Mouse (Mus musculus): ENCODE data around the gene Pik3ap1. TPM values are rescaled to one million over a fixed set of nuclear protein-coding genes. Genes with fewer than 3 reads are reported as not detected.
"Not testable (repeated sequence)": the region's sequence is repeated elsewhere in the genome, so short reads cannot be mapped to it uniquely, and the experiment has no call there.

The Pik3ap1 gene
- 0.91 TPM in 1 of 2 replicates, not detected in the other for polyA plus RNA-seq (2011; ENCODE audit: insufficient read length, low read depth, missing spikeins)

DNA sequence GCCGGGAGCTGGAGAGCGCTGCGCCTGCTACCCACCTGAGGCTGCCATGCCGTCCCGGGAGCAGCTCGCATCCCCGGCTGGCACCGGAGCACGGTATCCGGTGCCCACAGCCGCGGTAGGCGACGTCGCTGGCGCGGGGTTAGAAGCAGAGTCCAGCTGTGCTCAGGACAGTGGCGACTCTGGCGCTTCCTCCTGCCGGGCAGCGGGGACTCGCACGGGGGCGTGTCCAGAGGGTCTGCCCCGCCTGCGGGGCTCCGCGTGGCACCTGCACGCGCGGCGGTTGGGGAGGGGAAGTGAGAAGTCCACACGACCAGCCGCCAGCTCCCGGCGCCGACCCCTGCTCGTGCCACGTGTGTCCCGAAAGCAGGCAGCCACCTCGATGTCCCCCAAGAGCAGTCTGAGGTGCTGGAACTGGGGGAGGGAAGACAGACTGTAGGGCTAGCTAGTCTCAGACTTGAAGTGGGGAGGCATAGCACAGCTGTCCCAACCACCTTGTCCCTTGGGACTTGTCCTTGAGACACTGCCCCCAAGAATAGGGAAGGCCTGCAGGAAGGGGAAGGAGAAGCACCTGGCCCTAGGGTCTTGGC lies at the start of gene Pik3ap1:
TSS of gene Pik3ap1 (minus strand) at position 181 of the 587 bp plus-strand sequence.
- Histone ChIP-seq H3K27ac (ENCODE audit: insufficient read depth, low read length) (no peak within 1 kb of the TSS), H3K4me3 (ENCODE audit: insufficient read depth, low read length) (peak within 1 kb of the TSS; percentile 13), H3K4me1 (ENCODE audit: control insufficient read depth, insufficient read depth, low read length) (no peaks in the 10 kb centered on the region; the same call in 1 of the 2 replicates)
- TF ChIP-seq POLR2A (IDR thresholded peaks at IDR 0.05; ENCODE audit: low read depth, low read length) (no peak), CTCF (IDR thresholded peaks at IDR 0.05; ENCODE audit: borderline replicate concordance, insufficient read depth, low read length) (no peak)

DNA sequence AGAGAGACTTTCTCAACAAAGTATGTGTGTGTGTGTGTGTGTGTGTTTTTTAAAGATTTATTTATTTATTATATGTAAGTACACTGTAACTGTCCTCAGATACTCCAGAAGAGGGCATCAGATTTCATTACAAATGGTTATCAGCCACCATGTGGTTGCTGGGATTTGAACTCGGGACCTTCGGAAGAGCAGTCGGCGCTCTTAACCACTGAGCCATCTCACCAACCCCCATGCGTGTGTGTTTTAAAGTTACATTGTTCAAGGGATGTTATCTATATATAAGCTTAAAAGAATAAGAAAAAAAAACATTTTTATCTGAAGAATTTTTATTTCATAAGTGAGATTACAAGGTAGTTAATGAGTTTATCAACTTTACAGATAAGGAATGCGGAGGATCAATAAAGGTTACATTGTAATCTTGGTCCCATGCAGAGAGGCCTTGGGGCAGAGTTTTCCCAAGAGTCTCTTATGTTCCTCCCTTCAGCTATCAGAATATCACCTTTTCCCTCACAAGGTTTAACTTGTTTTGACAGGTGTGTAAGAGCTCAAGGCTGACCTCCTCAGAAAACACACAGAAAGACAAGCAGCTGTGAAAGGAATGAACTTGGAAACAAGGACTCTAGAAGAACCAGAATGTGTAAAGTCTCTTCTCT lies 46.7 kb upstream of the Pik3ap1 start:
- H3K4me1 ChIP-seq (ENCODE audit: control insufficient read depth, insufficient read depth, low read length); H3K4me3 ChIP-seq (ENCODE audit: insufficient read depth, low read length): not testable (repeated sequence)

DNA sequence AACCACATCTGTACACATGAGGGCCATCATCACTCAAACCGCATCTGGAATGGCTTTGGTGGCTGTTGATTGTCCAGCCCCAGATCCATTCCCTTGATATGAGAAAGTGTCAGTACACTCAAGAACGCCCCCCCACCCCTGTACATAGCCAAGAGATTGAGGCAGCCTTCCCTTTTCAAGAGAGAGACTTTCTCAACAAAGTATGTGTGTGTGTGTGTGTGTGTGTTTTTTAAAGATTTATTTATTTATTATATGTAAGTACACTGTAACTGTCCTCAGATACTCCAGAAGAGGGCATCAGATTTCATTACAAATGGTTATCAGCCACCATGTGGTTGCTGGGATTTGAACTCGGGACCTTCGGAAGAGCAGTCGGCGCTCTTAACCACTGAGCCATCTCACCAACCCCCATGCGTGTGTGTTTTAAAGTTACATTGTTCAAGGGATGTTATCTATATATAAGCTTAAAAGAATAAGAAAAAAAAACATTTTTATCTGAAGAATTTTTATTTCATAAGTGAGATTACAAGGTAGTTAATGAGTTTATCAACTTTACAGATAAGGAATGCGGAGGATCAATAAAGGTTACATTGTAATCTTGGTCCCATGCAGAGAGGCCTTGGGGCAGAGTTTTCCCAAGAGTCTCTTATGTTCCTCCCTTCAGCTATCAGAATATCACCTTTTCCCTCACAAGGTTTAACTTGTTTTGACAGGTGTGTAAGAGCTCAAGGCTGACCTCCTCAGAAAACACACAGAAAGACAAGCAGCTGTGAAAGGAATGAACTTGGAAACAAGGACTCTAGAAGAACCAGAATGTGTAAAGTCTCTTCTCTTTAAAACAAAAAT lies 41.2 kb upstream of the Pik3ap1 start:
- H3K4me3 ChIP-seq (ENCODE audit: insufficient read depth, low read length); H3K4me1 ChIP-seq (ENCODE audit: control insufficient read depth, insufficient read depth, low read length); H3K27ac ChIP-seq (ENCODE audit: insufficient read depth, low read length): not testable (repeated sequence)

More for the DNA sequence above, 46.7 kb upstream of the Pik3ap1 start:
- not testable (repeated sequence) for H3K27ac ChIP-seq (ENCODE audit: insufficient read depth, low read length)

DNA sequence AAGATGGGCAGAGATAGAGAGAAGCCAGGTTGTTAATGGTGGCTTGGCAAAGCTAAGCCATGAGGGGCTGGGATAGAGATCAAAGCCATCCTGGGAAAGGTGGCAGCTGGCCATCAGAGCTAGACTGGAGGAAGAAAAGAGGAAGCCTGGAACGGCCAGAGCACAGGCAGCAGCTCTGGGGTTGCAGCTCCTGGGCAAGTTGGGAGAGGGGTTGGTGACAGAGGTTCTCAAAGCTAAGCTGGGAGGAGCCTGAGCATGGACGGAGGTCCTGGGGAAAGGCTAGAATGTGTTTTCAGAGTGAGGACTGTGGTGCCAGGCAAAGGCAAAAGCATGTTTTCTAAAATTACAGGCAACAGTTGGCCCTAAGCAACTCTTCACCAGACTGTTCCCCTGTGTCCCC lies 36.4 kb upstream of the Pik3ap1 start:
- no peak overlapping the region for H3K4me3 ChIP-seq (ENCODE audit: insufficient read depth, low read length)
- H3K4me1 ChIP-seq (ENCODE audit: control insufficient read depth, insufficient read depth, low read length) = no peaks in the 10 kb centered on the region
- TF ChIP-seq POLR2A (IDR thresholded peaks at IDR 0.05; ENCODE audit: low read depth, low read length) = no peak
- TF ChIP-seq CTCF (IDR thresholded peaks at IDR 0.05; ENCODE audit: borderline replicate concordance, insufficient read depth, low read length) = no peak
- no peak overlapping the region for H3K27ac ChIP-seq (ENCODE audit: insufficient read depth, low read length)

DNA sequence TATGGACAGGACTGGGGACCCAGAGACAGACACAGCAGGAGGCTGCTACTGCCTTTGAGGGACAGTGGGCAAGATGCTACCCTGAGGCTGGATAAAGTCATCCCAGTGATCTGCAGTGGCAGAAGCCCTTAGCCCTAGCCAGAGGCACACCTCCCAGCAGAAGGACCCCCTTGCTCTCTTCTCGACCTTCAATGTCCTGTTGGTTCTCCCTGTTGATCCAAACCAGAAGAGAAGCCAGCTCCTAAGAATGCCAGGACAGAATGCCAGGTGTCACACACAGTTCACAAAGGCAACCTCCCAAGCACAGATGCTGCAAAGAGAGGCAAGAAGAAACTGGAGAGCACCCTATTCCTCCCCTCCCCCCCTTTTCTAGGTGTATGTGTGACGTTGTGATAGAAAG lies 33.9 kb upstream of the Pik3ap1 start:
- TF ChIP-seq CTCF (IDR thresholded peaks at IDR 0.05; ENCODE audit: borderline replicate concordance, insufficient read depth, low read length) = no peak
- TF ChIP-seq POLR2A (IDR thresholded peaks at IDR 0.05; ENCODE audit: low read depth, low read length) = no peak
- no peak overlapping the region for H3K27ac ChIP-seq (ENCODE audit: insufficient read depth, low read length)
- no peak overlapping the region for H3K4me3 ChIP-seq (ENCODE audit: insufficient read depth, low read length)
- no peaks in the 10 kb centered on the region for H3K4me1 ChIP-seq (ENCODE audit: control insufficient read depth, insufficient read depth, low read length)

DNA sequence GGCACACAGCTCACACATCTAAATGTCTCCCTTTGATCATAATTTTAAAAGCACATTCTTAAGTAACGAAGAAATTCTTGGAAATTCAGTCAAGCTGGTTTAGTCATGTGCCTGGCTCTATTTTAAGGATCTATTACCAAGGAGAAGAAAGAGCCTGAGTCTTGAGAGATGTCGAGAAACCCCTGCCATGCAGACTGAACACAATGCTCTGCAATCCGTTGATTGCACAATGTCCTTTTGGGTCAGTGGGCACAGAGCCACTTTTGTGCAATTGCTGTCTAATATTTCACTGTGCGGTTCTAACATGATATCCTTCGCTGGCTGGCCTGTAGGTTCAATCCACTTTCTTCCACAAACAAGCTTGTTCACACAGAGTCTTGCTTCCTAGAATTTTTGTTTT lies 33.1 kb upstream of the Pik3ap1 start:
- H3K4me1 ChIP-seq (ENCODE audit: control insufficient read depth, insufficient read depth, low read length) = no peaks in the 10 kb centered on the region
- no peak overlapping the region for H3K27ac ChIP-seq (ENCODE audit: insufficient read depth, low read length)
- TF ChIP-seq POLR2A (IDR thresholded peaks at IDR 0.05; ENCODE audit: low read depth, low read length) (no peak), CTCF (IDR thresholded peaks at IDR 0.05; ENCODE audit: borderline replicate concordance, insufficient read depth, low read length) (no peak)
- no peak overlapping the region for H3K4me3 ChIP-seq (ENCODE audit: insufficient read depth, low read length)

DNA sequence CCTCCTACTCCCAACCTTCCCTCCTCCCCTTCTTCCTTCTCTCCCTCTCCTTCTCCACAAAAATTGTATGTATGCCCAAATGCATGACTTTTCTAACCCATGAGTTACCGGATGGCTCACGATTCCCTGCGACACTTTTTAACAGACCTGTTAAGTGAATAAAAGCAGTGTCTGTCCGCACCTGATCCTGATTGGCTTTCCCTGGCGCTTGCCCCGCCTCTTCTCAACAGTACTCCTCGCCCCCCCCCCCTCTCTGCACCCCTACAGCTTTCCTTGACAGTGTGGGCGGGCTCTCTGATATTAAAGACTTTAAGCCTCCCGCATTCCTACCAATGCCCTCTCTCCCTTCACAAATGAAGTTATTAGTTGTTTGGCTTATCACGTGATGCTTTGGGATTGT lies 31.3 kb upstream of the Pik3ap1 start:
- TF ChIP-seq CTCF (IDR thresholded peaks at IDR 0.05; ENCODE audit: borderline replicate concordance, insufficient read depth, low read length) = no peak
- TF ChIP-seq POLR2A (IDR thresholded peaks at IDR 0.05; ENCODE audit: low read depth, low read length) = no peak
- Histone ChIP-seq H3K27ac (ENCODE audit: insufficient read depth, low read length) (no peak overlapping the region), H3K4me3 (ENCODE audit: insufficient read depth, low read length) (no peak overlapping the region), H3K4me1 (ENCODE audit: control insufficient read depth, insufficient read depth, low read length) (no peaks in the 10 kb centered on the region)

DNA sequence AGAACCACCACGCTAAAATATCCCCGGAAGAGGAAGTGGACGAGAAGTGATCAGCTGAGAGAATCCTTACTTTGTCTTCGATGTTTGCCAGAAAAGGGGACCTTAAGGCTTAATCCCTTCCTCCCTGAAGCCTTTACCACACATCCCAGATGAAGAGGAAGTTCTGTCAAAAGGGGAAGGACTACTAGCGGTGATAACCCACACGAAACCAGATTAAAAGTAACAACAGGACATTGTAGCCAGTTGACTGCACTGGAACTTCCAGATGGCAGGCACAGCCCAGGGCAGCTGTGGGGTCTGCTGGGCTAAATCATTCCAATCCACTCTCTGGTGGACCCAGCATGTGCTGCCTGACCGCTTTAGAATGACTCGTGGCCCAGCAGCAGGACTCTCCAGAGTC lies 17.7 kb upstream of the Pik3ap1 start:
- Histone ChIP-seq H3K4me1 (ENCODE audit: control insufficient read depth, insufficient read depth, low read length) (no peaks in the 10 kb centered on the region), H3K27ac (ENCODE audit: insufficient read depth, low read length) (no peak overlapping the region), H3K4me3 (ENCODE audit: insufficient read depth, low read length) (no peak overlapping the region)
- TF ChIP-seq CTCF (IDR thresholded peaks at IDR 0.05; ENCODE audit: borderline replicate concordance, insufficient read depth, low read length) = no peak
- no peak for TF ChIP-seq POLR2A (IDR thresholded peaks at IDR 0.05; ENCODE audit: low read depth, low read length)

DNA sequence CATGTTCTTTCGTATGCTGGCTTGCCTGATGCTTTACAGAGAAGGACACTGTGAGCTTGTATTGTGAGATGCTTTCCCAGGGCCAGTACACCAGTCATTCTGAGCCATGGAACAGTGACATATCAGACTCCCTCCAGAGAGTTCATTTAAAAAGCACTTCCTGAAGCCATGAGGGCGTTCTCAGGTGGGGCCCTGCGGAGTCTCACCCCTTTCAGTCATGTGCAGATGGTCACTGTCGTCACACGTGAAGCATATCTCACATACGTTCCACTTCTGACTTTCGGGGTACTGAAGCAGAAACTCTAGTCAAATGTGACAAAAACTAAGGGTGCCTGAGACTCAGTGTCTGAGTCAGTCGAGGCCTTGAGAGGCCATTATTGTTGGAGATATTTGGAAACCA lies 6.0 kb upstream of the Pik3ap1 start:
- no peak for TF ChIP-seq CTCF (IDR thresholded peaks at IDR 0.05; ENCODE audit: borderline replicate concordance, insufficient read depth, low read length)
- TF ChIP-seq POLR2A (IDR thresholded peaks at IDR 0.05; ENCODE audit: low read depth, low read length) = no peak

DNA sequence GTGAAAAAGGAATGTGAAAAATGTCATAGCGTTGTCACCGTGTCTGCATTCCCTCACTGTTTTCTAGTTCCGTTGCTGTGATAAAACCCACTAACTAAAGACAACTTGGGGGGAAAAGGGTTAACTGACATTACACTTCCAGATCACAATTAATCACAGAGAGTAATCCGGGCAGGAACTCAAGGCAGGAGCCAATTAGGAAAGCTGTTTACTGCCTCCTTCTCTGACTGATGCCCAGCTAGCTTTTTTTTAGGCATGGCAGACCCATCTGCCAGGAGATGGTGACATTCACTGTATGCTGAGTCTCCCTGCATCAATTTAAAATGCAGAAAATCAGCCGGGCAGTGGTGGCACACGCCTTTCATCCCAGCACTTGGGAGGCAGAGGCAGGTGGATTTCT lies 4.4 kb upstream of the Pik3ap1 start:
- H3K4me3 ChIP-seq (ENCODE audit: insufficient read depth, low read length) = no peak overlapping the region
- no peaks in the 10 kb centered on the region; the same call in 1 of the 2 replicates for H3K4me1 ChIP-seq (ENCODE audit: control insufficient read depth, insufficient read depth, low read length)
- no peak for TF ChIP-seq CTCF (IDR thresholded peaks at IDR 0.05; ENCODE audit: borderline replicate concordance, insufficient read depth, low read length)
- no peak for TF ChIP-seq POLR2A (IDR thresholded peaks at IDR 0.05; ENCODE audit: low read depth, low read length)
- H3K27ac ChIP-seq (ENCODE audit: insufficient read depth, low read length) = no peak overlapping the region

More for the DNA sequence above, 6.0 kb upstream of the Pik3ap1 start:
- no peak overlapping the region for H3K4me3 ChIP-seq (ENCODE audit: insufficient read depth, low read length)
- H3K27ac ChIP-seq (ENCODE audit: insufficient read depth, low read length) = no peak overlapping the region
- H3K4me1 ChIP-seq (ENCODE audit: control insufficient read depth, insufficient read depth, low read length) = no peaks in the 10 kb centered on the region; the same call in 1 of the 2 replicates
